Mouse (Mus musculus): ENCODE data around the gene Clptm1.

The Clptm1 gene

GRCm38 (mm10) chr7:19664955-19665841 is at the start of gene Clptm1:
Gene Clptm1, minus strand, starts transcription at chr7:19665033.
- peak; percentile 98 for DNase-seq (ENCODE audit: low spot score)

- no peak for DNase-seq (ENCODE audit: low spot score)
These were observed 48.8 kb upstream of the Clptm1 start for GRCm38 (mm10) chr7:19713598-19713997.

DNA sequence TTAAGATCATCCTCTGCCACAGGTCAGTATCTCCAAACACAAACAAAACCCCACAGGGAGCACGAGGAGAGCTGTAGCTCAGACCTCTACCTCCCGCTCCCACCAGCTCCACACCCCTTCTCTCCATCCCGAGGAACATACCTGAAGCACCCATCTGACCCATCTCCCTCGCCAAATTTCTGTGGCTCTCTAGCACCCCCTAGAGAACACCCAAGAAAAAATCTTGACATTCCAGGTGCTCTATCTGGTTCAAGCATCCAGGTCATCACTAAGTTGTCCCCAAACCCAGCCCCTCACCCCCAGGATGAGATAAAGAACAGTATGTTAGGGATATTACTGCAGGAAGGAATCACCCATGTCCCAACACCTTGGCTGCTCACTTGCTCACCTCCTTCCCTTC is 48.4 kb upstream of the Clptm1 start:
- DNase-seq (ENCODE audit: low spot score) = peak; percentile 59

DNA sequence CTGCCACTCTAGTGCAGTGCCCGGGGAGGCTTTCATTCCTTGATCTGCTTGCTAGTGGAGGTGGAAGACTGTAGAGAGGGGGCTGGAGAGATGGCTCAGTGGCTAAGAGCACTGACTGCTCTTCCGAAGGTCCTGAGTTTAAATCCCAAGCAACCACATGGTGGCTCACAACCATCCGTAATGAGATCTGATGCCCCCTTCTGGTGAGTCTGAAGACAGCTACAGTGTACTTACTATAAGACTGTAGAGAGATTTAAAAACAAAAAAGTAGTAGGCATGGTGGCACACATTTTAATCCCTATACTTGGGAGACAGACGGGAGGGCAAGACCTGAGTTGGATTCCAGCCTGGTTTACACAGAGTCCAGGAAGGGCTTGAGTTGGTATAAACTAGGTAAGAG is 47.6 kb upstream of the Clptm1 start:
- peak; percentile 58 for DNase-seq (ENCODE audit: low spot score)

GRCm38 (mm10) chr7:19710650-19711049 is 45.8 kb upstream of the Clptm1 start:
- no peak for DNase-seq (ENCODE audit: low spot score)

DNA sequence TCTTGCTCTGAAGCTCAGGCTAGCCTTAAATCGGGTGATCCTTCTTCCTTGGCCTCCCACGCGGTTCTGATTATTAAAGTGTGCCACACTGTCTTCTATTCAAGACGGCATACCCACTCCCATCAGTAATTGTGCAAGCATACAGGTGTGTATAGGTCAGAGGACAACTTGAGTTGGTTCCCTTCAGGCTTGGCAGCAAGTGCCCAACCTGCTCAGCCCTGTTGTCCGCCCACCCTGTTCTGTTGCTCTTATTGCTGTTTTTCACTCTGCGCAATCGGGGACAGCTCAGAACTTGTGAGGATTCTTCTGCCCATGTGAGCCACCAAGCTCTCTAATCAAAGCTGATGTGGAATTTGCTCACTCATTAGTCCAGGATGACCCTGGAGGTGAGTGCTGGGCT is 40.4 kb upstream of the Clptm1 start:
- no peak for DNase-seq (ENCODE audit: low spot score)

DNA sequence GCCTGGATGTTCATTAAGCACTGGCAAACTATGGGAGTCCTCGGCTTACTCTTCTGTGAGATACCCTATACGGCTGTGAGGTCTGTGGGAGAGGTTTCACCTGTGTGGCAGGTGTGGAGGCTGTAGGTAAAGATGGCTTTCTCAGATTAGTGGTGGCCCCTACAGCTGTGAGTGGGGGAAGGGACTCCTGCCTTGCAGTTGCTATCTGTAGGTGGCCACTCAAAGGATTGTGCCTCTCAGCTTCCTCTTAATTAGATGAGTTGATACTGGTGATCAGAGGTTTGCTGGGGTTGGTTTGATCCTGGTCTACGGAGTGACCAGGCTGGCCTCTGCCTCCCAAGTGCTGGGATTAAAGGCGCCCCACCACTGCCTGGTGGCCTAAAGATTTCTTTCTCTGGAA is 39.6 kb upstream of the Clptm1 start:
- DNase-seq (ENCODE audit: low spot score) = no peak

GRCm38 (mm10) chr7:19702859-19703555 is 38.2 kb upstream of the Clptm1 start:
- DNase-seq (ENCODE audit: low spot score) = no peak

- DNase-seq (ENCODE audit: low spot score) = peak; percentile 81
These were observed 36.4 kb upstream of the Clptm1 start for GRCm38 (mm10) chr7:19701069-19701761.

- DNase-seq (ENCODE audit: low spot score) = no peak
These were observed 35.7 kb upstream of the Clptm1 start for GRCm38 (mm10) chr7:19700299-19701068.

- no peak for DNase-seq (ENCODE audit: low spot score)
These were observed 35.0 kb upstream of the Clptm1 start for GRCm38 (mm10) chr7:19699827-19700148.

GRCm38 (mm10) chr7:19698907-19699826 is 34.3 kb upstream of the Clptm1 start, which contains the start of gene Apoe:
Gene Apoe, minus strand, starts transcription at chr7:19699188.
- DNase-seq (ENCODE audit: low spot score) = peak; percentile 49

- peak; percentile 61 for DNase-seq (ENCODE audit: low spot score)
These were observed 33.4 kb upstream of the Clptm1 start for GRCm38 (mm10) chr7:19697949-19698906.

DNA sequence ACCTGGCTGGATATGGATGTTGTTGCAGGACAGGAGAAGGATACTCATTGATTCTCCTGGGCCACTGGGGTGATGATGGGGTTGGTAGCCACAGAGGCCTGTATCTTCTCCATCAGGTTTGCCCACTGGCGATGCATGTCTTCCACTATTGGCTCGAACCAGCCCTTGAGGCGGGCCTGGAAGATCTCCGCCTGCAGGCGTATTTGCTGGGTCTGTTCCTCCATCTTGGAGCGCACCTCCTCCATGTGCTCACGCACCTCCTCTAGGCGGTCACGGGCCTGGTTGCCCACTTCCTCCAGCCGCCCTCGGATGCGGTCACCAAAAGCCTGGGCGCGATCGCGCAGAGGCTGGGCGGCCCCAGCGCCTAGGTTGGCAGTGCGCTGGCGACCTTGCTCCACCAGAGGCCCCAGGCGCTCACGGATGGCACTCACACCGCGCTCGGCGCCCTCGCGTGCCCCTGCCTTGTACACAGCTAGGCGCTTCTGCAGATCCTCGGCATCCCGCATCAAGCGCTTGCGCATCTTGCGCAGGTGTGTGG is 31.6 kb upstream of the Clptm1 start:
- no peak for DNase-seq (ENCODE audit: low spot score)

GRCm38 (mm10) chr7:19695881-19696280 is 31.0 kb upstream of the Clptm1 start:
- no peak for DNase-seq (ENCODE audit: low spot score)

DNA sequence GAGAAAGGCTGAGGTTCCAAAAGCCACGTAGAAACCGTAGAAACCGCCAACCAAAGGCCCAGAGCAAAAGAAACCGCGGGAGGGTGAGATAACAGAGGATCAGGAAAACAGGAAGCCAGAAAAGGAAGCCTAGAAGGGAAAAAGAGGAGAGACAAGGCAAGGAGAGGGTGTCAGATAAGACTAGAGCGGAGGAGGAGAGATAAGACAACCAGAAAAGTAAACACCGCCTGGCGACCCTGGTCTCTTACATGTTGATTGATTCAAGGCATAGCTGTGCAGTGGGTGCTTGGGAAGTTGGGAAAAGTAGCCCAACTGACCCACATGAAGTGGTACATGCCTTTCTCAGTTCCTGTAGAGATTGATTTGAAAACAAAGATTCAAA is 30.4 kb upstream of the Clptm1 start:
- DNase-seq (ENCODE audit: low spot score) = no peak

- no peak for DNase-seq (ENCODE audit: low spot score)
These were observed 29.7 kb upstream of the Clptm1 start for GRCm38 (mm10) chr7:19694336-19695212.

- DNase-seq (ENCODE audit: low spot score) = peak; percentile 66
These were observed 28.6 kb upstream of the Clptm1 start for GRCm38 (mm10) chr7:19693421-19693820.
